Mouse (Mus musculus) megakaryocyte, embryonic 14.5 days (primary cell): ENCODE results near the gene Aif1l.

Source experiments
- FLI1 ChIP-seq: IDR thresholded peaks from 2 replicates; pipeline ENCODE4 v1.6.1; 2012; ENCODE audit warnings: low read length, inconsistent platforms, mixed read lengths
- GATA1 ChIP-seq: IDR thresholded peaks from 3 replicates; pipeline ENCODE4 v1.6.1; 2012; ENCODE audit warnings: mixed read lengths, low read length, inconsistent platforms, borderline replicate concordance

- TF ChIP-seq GATA1 (no peak), FLI1 (no peak)
Observed at GRCm38 (mm10) chr2:31948801-31949200, 1.1 kb upstream of the Aif1l start.
